Mouse (Mus musculus) urinary bladder, postnatal 14 days (tissue): ENCODE measurements around the gene 1810024B03Rik.

Experiments used
- DNase-seq: peaks from one replicate; pipeline ENCODE4 v3.0.0; 2021; ENCODE audit warnings: low spot score

The 1810024B03Rik gene

GRCm38 (mm10) chr2:127182598-127183381 lies 25.3 kb downstream of the 1810024B03Rik start:
- DNase-seq = peak; percentile 75

GRCm38 (mm10) chr2:127166261-127166660 lies 41.8 kb downstream of the 1810024B03Rik start:
- DNase-seq = peak; percentile 14

DNA sequence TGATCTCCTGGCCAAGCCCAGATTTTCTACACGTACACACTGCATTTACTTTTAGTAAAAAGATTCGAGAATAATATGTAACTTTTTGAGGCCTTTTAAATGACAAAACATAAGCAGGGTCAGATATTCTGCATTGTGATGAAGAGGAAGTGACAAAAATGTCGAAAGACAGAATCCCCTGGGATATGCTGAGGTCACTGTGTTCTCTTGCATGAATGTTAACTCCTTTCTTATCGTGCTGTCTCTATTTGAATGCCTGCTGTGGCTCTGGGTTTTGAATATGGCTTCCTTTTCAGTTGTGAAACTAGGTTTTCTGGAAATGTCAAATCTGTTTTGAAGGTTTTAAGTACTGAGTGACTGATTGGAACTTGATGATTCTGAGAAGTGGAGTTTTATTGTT lies 42.4 kb downstream of the 1810024B03Rik start:
- no peak for DNase-seq

- no peak for DNase-seq
Observed at GRCm38 (mm10) chr2:127145699-127146098, 62.4 kb downstream of the 1810024B03Rik start.

GRCm38 (mm10) chr2:127143158-127144063 lies 64.7 kb downstream of the 1810024B03Rik start, which contains the start of gene Itpripl1:
Itpripl1 (minus strand) TSS chr2:127143442.
- DNase-seq = peak; percentile 87

DNA sequence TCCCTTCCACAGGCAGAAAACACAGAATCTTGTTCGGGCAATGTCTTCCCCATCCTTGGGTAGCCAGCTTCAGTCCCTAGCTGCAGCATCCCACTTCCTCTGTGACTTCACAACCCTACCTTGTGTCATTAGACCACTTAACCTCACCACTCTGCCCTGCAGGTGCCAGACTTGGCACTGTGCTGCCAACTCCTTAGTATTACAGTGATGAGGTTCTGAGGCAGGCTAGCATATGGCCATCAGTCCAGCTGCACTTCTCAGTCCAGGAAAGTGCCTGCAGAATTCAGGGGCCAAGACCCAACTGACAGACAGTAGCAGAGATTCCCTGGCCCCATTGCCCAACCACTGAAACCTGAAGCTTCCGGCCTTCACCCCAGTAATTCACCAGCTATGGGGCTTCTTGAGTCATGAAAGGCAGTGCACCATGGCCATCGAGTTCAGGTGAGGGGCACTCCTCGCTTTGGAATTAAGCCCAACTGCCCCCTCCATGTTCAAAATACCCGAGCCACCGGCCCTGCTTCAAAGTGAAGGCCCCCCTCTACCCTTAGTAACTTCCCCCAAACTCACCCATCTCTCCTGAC lies 65.4 kb downstream of the 1810024B03Rik start:
- no peak for DNase-seq

DNA sequence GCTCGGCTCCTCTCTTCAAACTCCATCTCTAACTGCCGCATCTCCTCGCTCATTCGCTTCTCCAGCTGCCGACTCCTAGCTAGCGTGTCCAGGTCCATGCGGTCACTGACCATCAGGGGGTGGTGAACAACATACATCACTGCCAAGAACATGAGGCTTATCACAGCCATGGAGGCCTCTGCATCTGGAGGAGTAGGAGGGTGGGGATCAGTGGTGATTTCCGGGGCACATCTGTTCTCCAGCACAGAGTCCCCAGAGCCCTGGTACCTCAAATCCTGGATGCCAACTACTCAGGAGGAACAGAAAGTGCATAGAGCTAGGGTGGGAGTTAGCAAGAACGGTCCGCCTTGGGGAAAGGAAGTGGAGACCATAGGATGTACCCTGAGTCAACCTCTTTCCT lies 66.0 kb downstream of the 1810024B03Rik start:
- DNase-seq = no peak

DNA sequence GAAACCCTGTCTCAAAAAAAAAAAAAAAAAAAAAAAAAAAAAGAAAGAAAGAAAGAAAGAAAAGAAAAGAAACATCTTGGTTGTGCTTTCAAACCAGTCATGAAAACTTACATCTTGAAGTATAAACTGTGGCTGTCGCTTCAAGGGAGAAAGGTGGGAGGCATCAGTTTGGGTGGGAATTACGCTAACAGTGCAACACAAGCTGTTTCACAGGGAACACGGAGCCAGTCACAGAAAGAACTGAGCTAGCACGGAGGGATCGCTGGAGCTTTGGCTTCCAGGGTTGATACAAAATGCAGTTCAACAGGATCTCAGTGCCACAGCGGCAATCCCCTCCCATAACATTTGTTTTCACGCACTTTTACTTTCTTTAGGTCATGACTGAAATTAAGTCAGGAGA lies 68.1 kb downstream of the 1810024B03Rik start:
- DNase-seq = no peak

GRCm38 (mm10) chr2:127139605-127140004 lies 68.5 kb downstream of the 1810024B03Rik start:
- no peak for DNase-seq

DNA sequence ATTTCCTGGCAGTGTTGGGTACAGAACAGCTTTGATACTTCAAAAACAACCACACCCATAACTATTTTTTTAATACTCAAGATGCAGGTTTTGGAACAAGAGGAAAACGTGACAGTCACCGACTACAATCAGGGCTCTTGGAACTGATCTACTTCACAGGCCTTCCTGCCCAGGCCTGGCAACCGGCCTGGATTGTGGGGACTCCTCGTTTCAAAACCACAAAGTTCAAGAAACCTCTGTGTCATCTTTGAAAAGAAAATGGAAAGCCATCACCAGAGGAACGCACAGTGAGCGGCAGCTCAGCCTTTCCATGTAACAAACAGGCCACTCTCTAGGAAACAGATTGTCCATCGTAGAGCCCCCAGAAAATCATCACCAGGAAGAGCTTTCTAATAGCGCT lies 69.0 kb downstream of the 1810024B03Rik start:
- no peak for DNase-seq

DNA sequence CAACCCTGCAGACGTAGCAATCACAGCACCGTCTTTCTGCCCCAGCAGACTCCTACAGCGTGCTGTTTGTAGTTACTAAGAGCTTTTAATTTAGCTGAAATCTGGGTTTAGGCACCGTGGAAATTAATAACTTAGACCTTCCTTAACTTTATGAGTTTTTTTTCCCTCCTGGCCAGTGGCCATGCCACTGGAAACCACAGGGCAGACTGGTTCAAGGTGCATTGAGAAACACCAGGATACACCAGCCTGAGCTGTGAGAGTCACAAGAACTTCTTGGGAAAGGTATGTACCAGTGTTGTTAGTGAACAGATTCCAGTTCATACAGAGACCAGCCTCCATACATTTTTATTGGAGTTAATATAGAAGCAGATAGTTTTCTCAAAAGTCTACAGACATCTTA lies 69.6 kb downstream of the 1810024B03Rik start:
- no peak for DNase-seq

- DNase-seq = no peak
Observed at GRCm38 (mm10) chr2:127137838-127138420, 70.2 kb downstream of the 1810024B03Rik start.

- DNase-seq = peak; percentile 90
Observed at GRCm38 (mm10) chr2:127136979-127137378, 71.1 kb downstream of the 1810024B03Rik start.
